Mouse (Mus musculus): Measurements from ENCODE around the gene Dtymk. TPM values are rescaled to one million over a fixed set of nuclear protein-coding genes. Genes with fewer than 3 reads are reported as not detected.

Dtymk gene
- polyA plus RNA-seq, 1 experiment from 2014 or later, result 294 TPM

- peaks cover 11% of the 10 kb centered on the region for H3K36me3 ChIP-seq
- under 1% methylated on average over 110 of the region's 121 CpGs for WGBS
- peak within 1 kb of the TSS; percentile 97 for H3K4me3 ChIP-seq
- peak within 1 kb of the TSS; percentile 92 for H3K27ac ChIP-seq (replicated peaks)
- peaks cover 32% of the 10 kb centered on the region for H3K4me1 ChIP-seq
- peak; percentile 87 for DNase-seq (ENCODE audit: low spot score)
- no peaks in the 10 kb centered on the region for H3K27me3 ChIP-seq (ENCODE audit: low read depth, poor library complexity, severe bottlenecking)
- no peaks in the 10 kb centered on the region for H3K9me3 ChIP-seq (replicated peaks)
Observed at GRCm38 (mm10) chr1:93754573-93755290, 47.0 kb downstream of the Dtymk start, which contains the start of gene Thap4. TSS of gene Thap4 (minus strand) at chr1:93754864.

GRCm38 (mm10) chr1:93753911-93754572 lies 47.7 kb downstream of the Dtymk start:
- Histone ChIP-seq H3K36me3 (peaks cover 18% of the 10 kb centered on the region), H3K9me3 (replicated peaks) (no peaks in the 10 kb centered on the region), H3K4me3 (peak overlapping the region; percentile 97), H3K4me1 (peaks cover 32% of the 10 kb centered on the region), H3K27ac (replicated peaks) (peak overlapping the region; percentile 92), H3K27me3 (ENCODE audit: low read depth, poor library complexity, severe bottlenecking) (no peaks in the 10 kb centered on the region)
- peak; percentile 70 for DNase-seq (ENCODE audit: low spot score)
- under 1% methylated on average over 59 of the region's 59 CpGs for WGBS

- no peaks in the 10 kb centered on the region for H3K27me3 ChIP-seq (ENCODE audit: low read depth, poor library complexity, severe bottlenecking)
- H3K27ac ChIP-seq (replicated peaks), result no peak within 1 kb of the TSS
- peaks cover 30% of the 10 kb centered on the region for H3K36me3 ChIP-seq
- peaks cover 23% of the 10 kb centered on the region for H3K4me1 ChIP-seq
- WGBS, result 81% methylated on average over 6 of the region's 6 CpGs
- no peak for DNase-seq (ENCODE audit: low spot score)
- H3K4me3 ChIP-seq, result no peak within 1 kb of the TSS
- no peaks in the 10 kb centered on the region for H3K9me3 ChIP-seq (replicated peaks)
Observed at GRCm38 (mm10) chr1:93751290-93751689, 50.4 kb downstream of the Dtymk start, which contains the start of gene Atg4b. TSS of gene Atg4b (plus strand) at chr1:93751500.

DNA sequence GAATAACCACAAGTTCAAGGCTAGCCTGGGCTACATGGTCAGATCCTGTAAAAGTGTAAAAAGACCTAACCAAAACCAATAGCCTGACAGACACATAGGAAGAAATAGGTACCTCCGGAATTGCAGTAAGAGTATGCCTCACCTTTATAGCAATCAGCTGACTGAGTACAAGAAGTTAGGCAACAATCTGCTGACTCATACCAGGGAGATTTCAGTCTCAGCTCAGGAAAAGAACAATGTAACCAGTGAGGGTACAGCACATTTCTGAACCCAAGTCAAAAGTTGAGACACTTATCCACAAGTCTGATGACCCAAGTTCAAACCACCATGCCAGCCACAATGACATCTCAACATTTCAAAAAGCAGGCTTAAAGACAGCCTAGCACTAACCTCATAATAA lies 53.2 kb downstream of the Dtymk start:
- WGBS, result 97% methylated on average over 1 of the region's 1 CpGs

DNA sequence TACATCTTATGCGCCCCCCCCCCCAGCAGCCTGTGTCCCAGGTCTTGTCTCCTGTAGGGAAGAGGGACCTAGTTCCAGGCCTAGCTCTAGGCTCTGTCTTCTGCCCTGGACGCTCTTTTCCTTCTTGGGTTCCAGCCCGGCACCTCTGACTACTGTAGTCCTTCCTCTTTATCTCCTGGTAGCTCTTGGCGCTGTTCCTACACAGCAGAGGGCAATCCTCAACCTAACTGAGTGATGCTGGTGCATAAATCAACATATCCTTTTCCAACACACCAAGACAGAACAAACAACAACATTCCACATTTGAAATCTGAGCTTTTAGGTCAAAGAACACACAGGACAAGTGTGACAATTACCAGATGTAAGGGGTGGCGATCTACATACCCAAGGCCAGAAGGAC lies 55.6 kb downstream of the Dtymk start:
- 91% methylated on average over 5 of the region's 5 CpGs for WGBS

More for the DNA sequence above, 53.2 kb downstream of the Dtymk start:
- no peaks in the 10 kb centered on the region for H3K9me3 ChIP-seq (replicated peaks)
- peaks cover 6% of the 10 kb centered on the region for H3K4me1 ChIP-seq
- no peak for DNase-seq (ENCODE audit: low spot score)
- H3K36me3 ChIP-seq, result peaks cover 54% of the 10 kb centered on the region
- H3K27ac ChIP-seq (replicated peaks), result no peak overlapping the region
- H3K4me3 ChIP-seq, result no peak overlapping the region
- no peaks in the 10 kb centered on the region for H3K27me3 ChIP-seq (ENCODE audit: low read depth, poor library complexity, severe bottlenecking)

GRCm38 (mm10) chr1:93742910-93743309 lies 58.8 kb downstream of the Dtymk start:
- Histone ChIP-seq H3K4me3 (no peak overlapping the region), H3K4me1 (no peaks in the 10 kb centered on the region), H3K27me3 (ENCODE audit: low read depth, poor library complexity, severe bottlenecking) (no peaks in the 10 kb centered on the region), H3K36me3 (peaks cover 38% of the 10 kb centered on the region), H3K27ac (replicated peaks) (no peak overlapping the region), H3K9me3 (replicated peaks) (no peaks in the 10 kb centered on the region)
- no peak for DNase-seq (ENCODE audit: low spot score)

More for the DNA sequence above, 55.6 kb downstream of the Dtymk start:
- H3K36me3 ChIP-seq, result peaks cover 66% of the 10 kb centered on the region
- no peaks in the 10 kb centered on the region for H3K27me3 ChIP-seq (ENCODE audit: low read depth, poor library complexity, severe bottlenecking)
- no peak overlapping the region for H3K4me3 ChIP-seq
- no peak overlapping the region for H3K27ac ChIP-seq (replicated peaks)
- no peak for DNase-seq (ENCODE audit: low spot score)
- H3K4me1 ChIP-seq, result no peaks in the 10 kb centered on the region
- H3K9me3 ChIP-seq (replicated peaks), result no peaks in the 10 kb centered on the region

Other genes with a start within 250 kb of the Dtymk start
- gene Stk25, start 143.3 kb downstream of the Dtymk start, polyA plus RNA-seq (2016; fragmentation: Nextera tagmentation; extraction: Ambion mirVana), result 165 and 198 TPM in 2 replicates
- gene Bok, start 116.3 kb downstream of the Dtymk start, polyA plus RNA-seq (2016; fragmentation: Nextera tagmentation; extraction: Ambion mirVana), result 42.9 and 43.8 TPM in 2 replicates
- gene Atg4b, start 50.4 kb downstream of the Dtymk start, polyA plus RNA-seq (2016; fragmentation: Nextera tagmentation; extraction: Ambion mirVana), result 85.6 and 92.4 TPM in 2 replicates
- 47.8 and 49.6 TPM in 2 replicates for gene Thap4, start 47.1 kb downstream of the Dtymk start, polyA plus RNA-seq (2016; fragmentation: Nextera tagmentation; extraction: Ambion mirVana)
- gene Ing5, start 2.0 kb upstream of the Dtymk start, polyA plus RNA-seq (2016; fragmentation: Nextera tagmentation; extraction: Ambion mirVana), result 24.3 and 25.7 TPM in 2 replicates
- 14.8 and 18.9 TPM in 2 replicates for gene D2hgdh, start 23.0 kb upstream of the Dtymk start, polyA plus RNA-seq (2016; fragmentation: Nextera tagmentation; extraction: Ambion mirVana)
- not detected in 2 replicates for gene Gal3st2, start 59.4 kb upstream of the Dtymk start, polyA plus RNA-seq (2016; fragmentation: Nextera tagmentation; extraction: Ambion mirVana)
- not detected in 2 replicates for gene Gal3st2b, start 116.4 kb upstream of the Dtymk start, polyA plus RNA-seq (2016; fragmentation: Nextera tagmentation; extraction: Ambion mirVana)
- not detected in 2 replicates for gene Gal3st2c, start 188.6 kb upstream of the Dtymk start, polyA plus RNA-seq (2016; fragmentation: Nextera tagmentation; extraction: Ambion mirVana)
- not detected in 2 replicates for gene Neu4, start 218.5 kb upstream of the Dtymk start, polyA plus RNA-seq (2016; fragmentation: Nextera tagmentation; extraction: Ambion mirVana)

Measured in midbrain, embryonic 10.5 days (tissue).